ENCODE assay signal across 8 mouse cellular contexts in genomic region chr7:127214521-127214920, GRCm38 (mm10). TPM values are rescaled to one million over a fixed set of nuclear protein-coding genes. Genes with fewer than 3 reads are reported as not detected.
DNase-seq lines count a peak whose midpoint lies in the region; ATAC-seq and TF ChIP-seq lines count a peak whose summit lies in the region.

No protein-coding gene starts in this region.

- H3K27me3 ChIP-seq in lung, postnatal 0 days (replicated peaks; ENCODE audit: insufficient read depth, low read length), result no peaks in the 10 kb centered on the region
- H3K27me3 ChIP-seq in limb, embryonic 15.5 days, result no peaks in the 10 kb centered on the region
- H3K27me3 ChIP-seq in stomach, embryonic 15.5 days (replicated peaks), result no peaks in the 10 kb centered on the region

- no peaks in the 10 kb centered on the region for H3K9me3 ChIP-seq in lung, postnatal 0 days (ENCODE audit: low read length)
- H3K9me3 ChIP-seq in limb, embryonic 15.5 days, result no peaks in the 10 kb centered on the region
- H3K9me3 ChIP-seq in stomach, embryonic 15.5 days, result no peaks in the 10 kb centered on the region

- peak; percentile 33 for DNase-seq in embryo, embryonic 10 days (ENCODE audit: low spot score)
- DNase-seq in embryo, embryonic 9.5 days (ENCODE audit: extremely low spot score), result no peak
- no peak for DNase-seq in lung, postnatal 0 days (ENCODE audit: low spot score)
- no peak for DNase-seq in lung, postnatal 4 days
- DNase-seq in Muller cell, postnatal 12 days (ENCODE audit: inconsistent ontology term), result no peak
- DNase-seq in right cerebral cortex, adult 2 months (ENCODE audit: low spot score in 2 of 2), result no peak

- no peaks in the 10 kb centered on the region for H3K36me3 ChIP-seq in lung, postnatal 0 days (ENCODE audit: insufficient read depth, low read length)
- no peaks in the 10 kb centered on the region for H3K36me3 ChIP-seq in limb, embryonic 15.5 days
- H3K36me3 ChIP-seq in stomach, embryonic 15.5 days, result no peaks in the 10 kb centered on the region

- peak overlapping the region; percentile 59 for H3K4me2 ChIP-seq in lung, postnatal 0 days (replicated peaks; ENCODE audit: low read depth, low read length)
- H3K4me2 ChIP-seq in limb, embryonic 15.5 days, result peak overlapping the region; percentile 76
- peak overlapping the region; percentile 69 for H3K4me2 ChIP-seq in stomach, embryonic 15.5 days

- H3K4me1 ChIP-seq in lung, postnatal 0 days (ENCODE audit: insufficient read depth, low read depth, low read length), result peaks cover 4% of the 10 kb centered on the region; the same call in 1 of the 2 replicates
- H3K4me1 ChIP-seq in limb, embryonic 15.5 days, result peaks cover 22% of the 10 kb centered on the region
- H3K4me1 ChIP-seq in stomach, embryonic 15.5 days, result peaks cover 11% of the 10 kb centered on the region; the same call in 1 of the 2 replicates

- H3K9ac ChIP-seq in lung, postnatal 0 days (replicated peaks; ENCODE audit: low read depth), result no peak overlapping the region
- H3K9ac ChIP-seq in limb, embryonic 15.5 days, result peak overlapping the region; percentile 11
- no peak overlapping the region for H3K9ac ChIP-seq in stomach, embryonic 15.5 days

- ATAC-seq in lung, postnatal 0 days, result no peak
- no peak for ATAC-seq in limb, embryonic 15.5 days (ENCODE audit: insufficient number of reproducible peaks, low FRiP score, low TSS enrichment, low read depth)
- ATAC-seq in stomach, embryonic 15.5 days (ENCODE audit: insufficient read depth, low FRiP score, low read depth), result no peak

- no peak for TF ChIP-seq EP300 in lung, postnatal 0 days (IDR thresholded peaks at IDR 0.05)

- WGBS in lung, postnatal 0 days, result 57% methylated on average over 17 of the region's 21 CpGs
- 28% methylated on average over 21 of the region's 21 CpGs for WGBS in limb, embryonic 15.5 days
- WGBS in stomach, embryonic 15.5 days, result 44% methylated on average over 21 of the region's 21 CpGs

- no peak for TF ChIP-seq CTCF in lung, postnatal 0 days (IDR thresholded peaks at IDR 0.05)

- H3K4me3 ChIP-seq in lung, postnatal 0 days (ENCODE audit: low read depth, low read length), result peak overlapping the region; percentile 28; the same call in 1 of the 2 replicates
- peak overlapping the region; percentile 41 for H3K4me3 ChIP-seq in limb, embryonic 15.5 days
- peak overlapping the region; percentile 35 for H3K4me3 ChIP-seq in stomach, embryonic 15.5 days (replicated peaks)

- no peak overlapping the region for H3K27ac ChIP-seq in lung, postnatal 0 days (ENCODE audit: low read length)
- H3K27ac ChIP-seq in limb, embryonic 15.5 days, result peak overlapping the region; percentile 58
- H3K27ac ChIP-seq in stomach, embryonic 15.5 days, result no peak overlapping the region

RNA-seq across cellular contexts. Expression of gene Mylpf, which starts 5.8 kb away (rescaled TPM):
- polyA plus RNA-seq in lung, postnatal 0 days (2015; fragmentation: Nextera tagmentation; extraction: Ambion mirVana), result 6.4 and 8.0 TPM in 2 replicates
- 422 and 1,232 TPM in 2 replicates for polyA plus RNA-seq in limb, embryonic 15.5 days (2015; fragmentation: Nextera tagmentation; extraction: Ambion mirVana)
- polyA plus RNA-seq in stomach, embryonic 15.5 days (2015; fragmentation: Nextera tagmentation; extraction: Ambion mirVana), result 18.6 and 31.0 TPM in 2 replicates

RNA-seq across cellular contexts. Expression of gene Tbc1d10b, which starts 6.3 kb away (rescaled TPM):
- 14.4 and 15.0 TPM in 2 replicates for polyA plus RNA-seq in lung, postnatal 0 days (2015; fragmentation: Nextera tagmentation; extraction: Ambion mirVana)
- polyA plus RNA-seq in limb, embryonic 15.5 days (2015; fragmentation: Nextera tagmentation; extraction: Ambion mirVana), result 24.6 and 25.5 TPM in 2 replicates
- 24.3 and 24.4 TPM in 2 replicates for polyA plus RNA-seq in stomach, embryonic 15.5 days (2015; fragmentation: Nextera tagmentation; extraction: Ambion mirVana)

RNA-seq across cellular contexts. Expression of gene Zfp553, which starts 18.3 kb away (rescaled TPM):
- 15.5 and 15.7 TPM in 2 replicates for polyA plus RNA-seq in lung, postnatal 0 days (2015; fragmentation: Nextera tagmentation; extraction: Ambion mirVana)
- 37.3 and 38.4 TPM in 2 replicates for polyA plus RNA-seq in limb, embryonic 15.5 days (2015; fragmentation: Nextera tagmentation; extraction: Ambion mirVana)
- polyA plus RNA-seq in stomach, embryonic 15.5 days (2015; fragmentation: Nextera tagmentation; extraction: Ambion mirVana), result 33.9 and 34.8 TPM in 2 replicates

RNA-seq across cellular contexts. Expression of gene Sept1, which starts 18.4 kb away (rescaled TPM):
- polyA plus RNA-seq in lung, postnatal 0 days (2015; fragmentation: Nextera tagmentation; extraction: Ambion mirVana), result 13.0 TPM in 2 replicates
- 19.6 and 22.7 TPM in 2 replicates for polyA plus RNA-seq in limb, embryonic 15.5 days (2015; fragmentation: Nextera tagmentation; extraction: Ambion mirVana)
- 17.7 and 19.2 TPM in 2 replicates for polyA plus RNA-seq in stomach, embryonic 15.5 days (2015; fragmentation: Nextera tagmentation; extraction: Ambion mirVana)

RNA-seq across cellular contexts. Expression of gene Cd2bp2, which starts 18.7 kb away (rescaled TPM):
- 28.4 and 29.6 TPM in 2 replicates for polyA plus RNA-seq in lung, postnatal 0 days (2015; fragmentation: Nextera tagmentation; extraction: Ambion mirVana)
- 53.6 and 55.1 TPM in 2 replicates for polyA plus RNA-seq in limb, embryonic 15.5 days (2015; fragmentation: Nextera tagmentation; extraction: Ambion mirVana)
- 44.1 and 46.6 TPM in 2 replicates for polyA plus RNA-seq in stomach, embryonic 15.5 days (2015; fragmentation: Nextera tagmentation; extraction: Ambion mirVana)

Comparison
In these comparisons a context has a peak if more than half of its experiments do, and no peak if none do; other contexts are left out.
1. RNA of gene Mylpf, which starts 5.8 kb away (polyA plus RNA-seq): 422 to 1,232 TPM in limb, embryonic 15.5 days; 18.6 to 31.0 TPM in stomach, embryonic 15.5 days and 6.4 to 8.0 TPM in lung, postnatal 0 days; every median in the first group is over 10 times any median in the second.
2. Peak in every context shown above with its lines, with median percentiles within 50 percentile points of each other: H3K4me2 ChIP-seq and H3K4me3 ChIP-seq.